Mouse (Mus musculus) adrenal gland, adult (tissue): ENCODE results near the gene Mid2.
"Not testable (repeated sequence)": the region's sequence is repeated elsewhere in the genome, so short reads cannot be mapped to it uniquely, and the experiment has no call there.

Experiments used
- DNase-seq, 2 experiments: peaks; one replicate each; pipeline ENCODE4 v3.0.0; 2022 to 2023; ENCODE audit warnings: low spot score in 1 of 2; ENCODE audit not compliant: inconsistent age in 2 of 2

Mid2 gene

GRCm38 (mm10) chrX:140664479-140665241, at the start of gene Mid2:
Mid2 (plus strand) TSS chrX:140664599.
- peak; percentile 61 to 83 for DNase-seq

- DNase-seq: no peak
Measured at GRCm38 (mm10) chrX:140624875-140625594, 39.4 kb upstream of the Mid2 start.

- no peak for DNase-seq
Measured at GRCm38 (mm10) chrX:140638028-140638427, 26.4 kb upstream of the Mid2 start.

GRCm38 (mm10) chrX:140639592-140639991, 24.8 kb upstream of the Mid2 start:
- no peak for DNase-seq

GRCm38 (mm10) chrX:140660731-140661130, 3.7 kb upstream of the Mid2 start:
- peak in 1 of 2 experiments; percentile 16 for DNase-seq

GRCm38 (mm10) chrX:140663516-140663915, 883 bp upstream of the Mid2 start:
- DNase-seq: no peak

- DNase-seq: peak; percentile 62 to 84
Measured at GRCm38 (mm10) chrX:140665242-140665810, 927 bp downstream of the Mid2 start.

- DNase-seq: no peak
Measured at GRCm38 (mm10) chrX:140675444-140675843, 11.0 kb downstream of the Mid2 start.

GRCm38 (mm10) chrX:140688335-140688734, 23.9 kb downstream of the Mid2 start:
- DNase-seq: no peak

- DNase-seq: not testable (repeated sequence)
Measured at GRCm38 (mm10) chrX:140697872-140698463, 33.6 kb downstream of the Mid2 start.

GRCm38 (mm10) chrX:140703224-140703623, 38.8 kb downstream of the Mid2 start:
- DNase-seq: no peak

GRCm38 (mm10) chrX:140706077-140706476, 41.7 kb downstream of the Mid2 start:
- no peak for DNase-seq

- DNase-seq: peak; percentile 15 to 72
Measured at GRCm38 (mm10) chrX:140722400-140722799, 58.0 kb downstream of the Mid2 start.

GRCm38 (mm10) chrX:140738986-140739385, 74.6 kb downstream of the Mid2 start:
- no peak for DNase-seq

GRCm38 (mm10) chrX:140743213-140743612, 78.8 kb downstream of the Mid2 start:
- DNase-seq: no peak

GRCm38 (mm10) chrX:140769794-140770193, 105.4 kb downstream of the Mid2 start:
- DNase-seq: no peak

- no peak for DNase-seq
Measured at GRCm38 (mm10) chrX:140805340-140805739, 140.9 kb downstream of the Mid2 start.

GRCm38 (mm10) chrX:140813312-140814006, 149.1 kb downstream of the Mid2 start, which contains the start of gene Tex13b:
Tex13b (minus strand) TSS chrX:140813433.
- no peak for DNase-seq
